Mouse (Mus musculus): ENCODE results near the gene Bap1.

- no peak for TF ChIP-seq CTCF (IDR thresholded peaks at IDR 0.05; ENCODE audit: low read depth, low read length)
- TF ChIP-seq EP300 (IDR thresholded peaks at IDR 0.05; ENCODE audit: insufficient read depth, low read depth, low read length) = no peak
These were observed 38.8 kb upstream of the Bap1 start for GRCm38 (mm10) chr14:31212499-31212898.

Data from ES-Bruce4 (cell line).